Mouse (Mus musculus) CH12.LX (cell line): ENCODE measurements at regions not wholly inside any gene's neighbourhood (a gene's known extent, or its start where the extent isn't known, plus 50 kb on each side); places are given as distances from the start of the nearest gene placed in this dataset.

ENCODE experiments used
- DNase-seq: peaks from one replicate; pipeline ENCODE4 v3.0.0-alpha.2; 2013; ENCODE audit errors: extremely low read depth
- H3K27ac ChIP-seq: 2 replicates; pipeline ENCODE4 v1.5.1; 2012; ENCODE audit warnings: low read depth, mild to moderate bottlenecking, control low read depth, moderate library complexity; ENCODE audit not compliant: insufficient read depth
- H3K27me3 ChIP-seq: replicated peaks from 2 replicates; pipeline ENCODE3; 2012; ENCODE audit warnings: inconsistent platforms
- H3K36me3 ChIP-seq, 2 experiments: replicated peaks in 1 of 2; 2 replicates each; pipeline versions ENCODE3 to v1.6.1; 2012; ENCODE audit warnings: inconsistent platforms in 1 of 2, low read length in 1 of 2, mild to moderate bottlenecking in 1 of 2, mixed read lengths in 1 of 2, moderate library complexity in 1 of 2; ENCODE audit not compliant: control insufficient read depth in 1 of 2, insufficient read depth in 1 of 2
- H3K4me1 ChIP-seq, 2 experiments: 2 replicates each; pipeline ENCODE4 v1.6.1; 2012; ENCODE audit warnings: inconsistent platforms in 1 of 2, moderate library complexity in 1 of 2; ENCODE audit not compliant: insufficient read depth in 2 of 2, control insufficient read depth in 1 of 2
- H3K4me2 ChIP-seq: 2 replicates; pipeline ENCODE4 v1.6.1; 2012; ENCODE audit warnings: low read depth, mild to moderate bottlenecking, control low read depth; ENCODE audit not compliant: poor library complexity, insufficient read depth, severe bottlenecking
- H3K4me3 ChIP-seq, 3 experiments: fragments of 150-350 bp in 1 of 3; sonication (generic) in 1 of 3; replicated peaks in 1 of 3; 2 replicates each; pipeline versions ENCODE3 to v1.5.1; 2011 to 2012; ENCODE audit warnings: low read depth in 2 of 3, low read length in 2 of 3, mild to moderate bottlenecking in 2 of 3, moderate library complexity in 2 of 3, control low read depth in 1 of 3, improper control_type of control experiment in 1 of 3, inconsistent platforms in 1 of 3, mixed read lengths in 1 of 3; ENCODE audit not compliant: poor library complexity in 1 of 3
- H3K79me2 ChIP-seq: replicated peaks from 2 replicates; pipeline ENCODE4 v1.6.1; 2012; ENCODE audit warnings: mild to moderate bottlenecking, moderate library complexity; ENCODE audit not compliant: control insufficient read depth, poor library complexity, insufficient read depth, severe bottlenecking; ENCODE audit errors: extremely low read depth
- H3K9ac ChIP-seq: 2 replicates; pipeline ENCODE4 v1.6.1; 2012; ENCODE audit warnings: low read depth, mild to moderate bottlenecking, control low read depth, moderate library complexity; ENCODE audit not compliant: insufficient read depth
- H3K9me3 ChIP-seq: replicated peaks from 2 replicates; pipeline ENCODE3; 2012; ENCODE audit warnings: low read length, inconsistent platforms, mixed read lengths
- CHD2 ChIP-seq: IDR thresholded peaks from 2 replicates; pipeline ENCODE4 v1.6.1; 2011; ENCODE audit warnings: low read length, improper control_type of control experiment
- CTCF ChIP-seq, 2 experiments: IDR thresholded peaks in 1 of 2; conservative IDR thresholded peaks in 1 of 2; 2 replicates each; pipeline ENCODE4 v1.5.1; 2011 to 2012; ENCODE audit warnings: low read depth in 2 of 2, low read length in 2 of 2, improper control_type of control experiment in 1 of 2, inconsistent platforms in 1 of 2, mild to moderate bottlenecking in 1 of 2, moderate library complexity in 1 of 2
- ELF1 ChIP-seq: IDR thresholded peaks from 2 replicates; pipeline ENCODE4 v1.6.1; 2014; ENCODE audit warnings: low read depth, mild to moderate bottlenecking, inconsistent platforms, low read length, improper control_type of control experiment
- EP300 ChIP-seq: IDR thresholded peaks from 2 replicates; pipeline ENCODE4 v1.6.1; 2011; ENCODE audit warnings: low read length, improper control_type of control experiment
- ETS1 ChIP-seq: conservative IDR thresholded peaks from 2 replicates; pipeline ENCODE4 v1.6.1; 2012; ENCODE audit warnings: low read depth, mild to moderate bottlenecking, inconsistent platforms, low read length, improper control_type of control experiment, moderate library complexity
- GABPA ChIP-seq: IDR thresholded peaks from 2 replicates; pipeline ENCODE4 v1.6.1; 2012; ENCODE audit warnings: low read depth, low read length, improper control_type of control experiment, inconsistent platforms; ENCODE audit not compliant: insufficient replicate concordance
- JUN ChIP-seq: IDR thresholded peaks from 2 replicates; pipeline ENCODE4 v1.6.1; 2011; ENCODE audit warnings: low read depth, mild to moderate bottlenecking, low read length, improper control_type of control experiment, moderate library complexity; ENCODE audit not compliant: insufficient read depth
- JUND ChIP-seq: conservative IDR thresholded peaks from 2 replicates; pipeline ENCODE4 v1.6.1; 2011; ENCODE audit warnings: low read depth, low read length, improper control_type of control experiment
- KAT2A ChIP-seq: IDR thresholded peaks from 2 replicates; pipeline ENCODE4 v1.6.1; 2012; ENCODE audit warnings: low read length, improper control_type of control experiment, inconsistent platforms; ENCODE audit not compliant: insufficient replicate concordance
- MAFK ChIP-seq: IDR thresholded peaks from 2 replicates; pipeline ENCODE4 v1.6.1; 2011; ENCODE audit warnings: low read length, improper control_type of control experiment; ENCODE audit not compliant: insufficient replicate concordance
- MAZ ChIP-seq: IDR thresholded peaks from 2 replicates; pipeline ENCODE4 v1.6.1; 2012; ENCODE audit warnings: low read depth, mild to moderate bottlenecking, inconsistent platforms, low read length, improper control_type of control experiment, moderate library complexity
- MXI1 ChIP-seq: IDR thresholded peaks from 2 replicates; pipeline ENCODE4 v1.6.1; 2011; ENCODE audit warnings: mild to moderate bottlenecking, low read depth, low read length, improper control_type of control experiment
- NRF1 ChIP-seq: IDR thresholded peaks from 2 replicates; pipeline ENCODE4 v1.6.1; 2014; ENCODE audit warnings: low read depth, mild to moderate bottlenecking, inconsistent platforms, low read length, improper control_type of control experiment, moderate library complexity
- PAX5 ChIP-seq: IDR thresholded peaks from 2 replicates; pipeline ENCODE4 v1.6.1; 2012; ENCODE audit warnings: low read length, inconsistent platforms, mixed read lengths
- POLR2AphosphoS2 ChIP-seq: IDR thresholded peaks from 2 replicates; pipeline ENCODE4 v1.6.1; 2011; ENCODE audit warnings: low read depth, low read length, improper control_type of control experiment
- RAD21 ChIP-seq: IDR thresholded peaks from 2 replicates; pipeline ENCODE4 v1.6.1; 2011; ENCODE audit warnings: low read depth, mild to moderate bottlenecking, low read length, improper control_type of control experiment, moderate library complexity
- SIN3A ChIP-seq: IDR thresholded peaks from 2 replicates; pipeline ENCODE4 v1.6.1; 2012; ENCODE audit warnings: low read length, improper control_type of control experiment, inconsistent platforms
- SMC3 ChIP-seq: IDR thresholded peaks from 2 replicates; pipeline ENCODE4 v1.6.1; 2011; ENCODE audit warnings: low read depth, low read length, improper control_type of control experiment
- TBP ChIP-seq: conservative IDR thresholded peaks from 2 replicates; pipeline ENCODE4 v1.6.1; 2011; ENCODE audit warnings: low read depth, low read length, improper control_type of control experiment
- UBTF ChIP-seq: IDR thresholded peaks from 2 replicates; pipeline ENCODE4 v1.6.1; 2012; ENCODE audit warnings: low read depth, mild to moderate bottlenecking, inconsistent platforms, low read length, improper control_type of control experiment, moderate library complexity
- USF1 ChIP-seq: IDR thresholded peaks from 2 replicates; pipeline ENCODE4 v1.6.1; 2014; ENCODE audit warnings: low read depth, mild to moderate bottlenecking, inconsistent platforms, low read length, improper control_type of control experiment
- USF2 ChIP-seq: conservative IDR thresholded peaks from 2 replicates; pipeline ENCODE4 v1.6.1; 2011; ENCODE audit warnings: low read depth, low read length, improper control_type of control experiment
- ZMIZ1 ChIP-seq: IDR thresholded peaks from 2 replicates; pipeline ENCODE4 v1.6.1; 2012; ENCODE audit warnings: low read depth, mild to moderate bottlenecking, inconsistent platforms, low read length, improper control_type of control experiment
- dilution Hi-C: fragments of 300-500 bp; cut with MboI; formaldehyde crosslinking; loops from 2 replicates; pipeline ENCODE4 v1.14.3; 2020; ENCODE audit warnings: low sequenced_read_pairs; ENCODE audit not compliant: extremely low pct_unique_long_range_greater_than_20kb, extremely low pct_ligation_motif_present
- in situ Hi-C: fragments of 300-500 bp; cut with MboI; formaldehyde crosslinking; loops from 3 replicates; pipeline ENCODE4 v1.14.3; 2019; ENCODE audit warnings: low sequenced_read_pairs, low pct_ligation_motif_present, low pct_unique_long_range_greater_than_20kb, mixed read lengths

- no peaks in the 10 kb centered on the region for H3K27me3 ChIP-seq
- H3K27ac ChIP-seq = no peak overlapping the region
- DNase-seq = no peak
- in situ Hi-C loops (no loop called here), dilution Hi-C loops (no loop called here)
- H3K79me2 ChIP-seq = no peaks in the 10 kb centered on the region
- H3K4me1 ChIP-seq = no peaks in the 10 kb centered on the region
- no peak overlapping the region for H3K4me2 ChIP-seq
- no peaks in the 10 kb centered on the region for H3K9me3 ChIP-seq
- no peak for TF ChIP-seq POLR2AphosphoS2
- no peak for TF ChIP-seq KAT2A
- TF ChIP-seq MAFK = no peak
- no peak for TF ChIP-seq MXI1
- no peak for TF ChIP-seq CTCF (conservative IDR thresholded peaks at IDR 0.05 in 1 of 2, IDR thresholded peaks at IDR 0.05 in 1 of 2; ENCODE audit: low read depth in 2 of 2, low read length in 2 of 2)
- TF ChIP-seq ZMIZ1 = no peak
- TF ChIP-seq SIN3A = no peak
- no peak for TF ChIP-seq PAX5
- no peak for TF ChIP-seq RAD21
- no peak for TF ChIP-seq EP300
- no peak for TF ChIP-seq USF1
- TF ChIP-seq SMC3 = no peak
- TF ChIP-seq, all 38 proteins: peak for 0
- H3K4me3 ChIP-seq = no peak overlapping the region
- no peak overlapping the region for H3K9ac ChIP-seq
- no peaks in the 10 kb centered on the region for H3K36me3 ChIP-seq
These were observed 330.9 kb downstream of the Rps6kc1 start for GRCm38 (mm10) chr1:190580653-190581052.

GRCm38 (mm10) chr1:190570981-190571380 is 340.6 kb downstream of the Rps6kc1 start:
- H3K4me1 ChIP-seq = no peaks in the 10 kb centered on the region
- no peak overlapping the region for H3K9ac ChIP-seq
- H3K27me3 ChIP-seq = no peaks in the 10 kb centered on the region
- TF ChIP-seq PAX5 (no peak), NRF1 (no peak), SMC3 (no peak), ZMIZ1 (no peak), MAZ (no peak), UBTF (no peak), ELF1 (no peak), ETS1 (no peak), USF1 (no peak), CHD2 (no peak), JUND (no peak), TBP (no peak), MXI1 (no peak), GABPA (no peak), JUN (no peak), USF2 (no peak)
- H3K36me3 ChIP-seq = no peaks in the 10 kb centered on the region
- no peak overlapping the region for H3K4me2 ChIP-seq
- H3K79me2 ChIP-seq = no peaks in the 10 kb centered on the region
- H3K4me3 ChIP-seq = no peak overlapping the region
- in situ Hi-C loops = no loop called here
- H3K9me3 ChIP-seq = peaks cover 5% of the 10 kb centered on the region
- DNase-seq = no peak
- no peak overlapping the region for H3K27ac ChIP-seq
- dilution Hi-C loops = no loop called here
